Mouse (Mus musculus): ENCODE results near the gene Bicral. TPM values are rescaled to one million over a fixed set of nuclear protein-coding genes. Genes with fewer than 3 reads are reported as not detected.

The Bicral gene
- total and polyA plus RNA-seq, 3 experiments, result 3.0 to 7.4 (median 5.9) TPM

- DNase-seq (ENCODE audit: extremely low read depth), result no peak
- Histone ChIP-seq H3K27me3 (replicated peaks) (no peaks in the 10 kb centered on the region), H3K4me3 (replicated peaks in 1 of 3; ENCODE audit: low read depth in 2 of 3, low read length in 2 of 3, poor library complexity in 1 of 3) (no peak overlapping the region)
These were observed 27.8 kb upstream of the Bicral start for GRCm38 (mm10) chr17:46885910-46886643.

DNA sequence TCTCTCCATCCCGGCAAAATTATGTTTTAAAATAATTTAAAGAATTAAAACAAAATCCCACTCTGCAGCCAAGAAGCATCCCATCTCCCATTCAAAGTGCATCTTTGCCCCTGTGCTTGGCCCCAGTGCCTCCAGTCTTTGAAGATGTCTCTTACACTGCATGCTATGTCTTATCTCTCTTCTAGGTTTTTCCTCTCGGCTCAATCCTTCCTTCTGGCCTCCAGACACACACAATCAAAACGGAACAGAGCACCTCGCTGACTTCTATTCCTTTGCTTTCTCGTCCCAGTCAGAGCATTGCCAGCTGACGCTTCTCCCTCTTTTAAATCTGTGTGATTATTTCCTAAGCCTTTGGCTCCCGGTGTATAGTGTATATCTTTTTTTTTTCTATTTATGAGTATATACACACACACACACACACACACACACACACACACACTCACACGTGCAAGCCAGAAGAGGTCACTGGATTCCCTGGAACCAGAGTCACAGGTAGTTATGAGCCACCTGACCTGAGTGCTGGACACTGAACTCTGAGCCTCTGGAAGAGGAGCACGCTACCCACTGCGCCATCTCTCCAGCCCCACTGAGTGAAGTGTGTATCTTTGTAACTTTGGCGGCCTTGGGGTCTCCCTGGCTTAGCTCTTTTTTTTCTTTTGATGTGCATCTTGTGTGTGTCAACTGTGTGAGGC is 27.1 kb upstream of the Bicral start:
- no peak for DNase-seq (ENCODE audit: extremely low read depth)

More at GRCm38 (mm10) chr17:46885910-46886643, 27.8 kb upstream of the Bicral start:
- Histone ChIP-seq H3K27ac (ENCODE audit: insufficient read depth, low read depth) (no peak overlapping the region), H3K4me2 (ENCODE audit: insufficient read depth, low read depth, poor library complexity, severe bottlenecking) (no peak overlapping the region), H3K9me3 (replicated peaks; ENCODE audit: low read length) (no peaks in the 10 kb centered on the region), H3K79me2 (replicated peaks; ENCODE audit: control insufficient read depth, extremely low read depth, insufficient read depth, poor library complexity, severe bottlenecking) (peaks cover 1% of the 10 kb centered on the region), H3K4me1 (ENCODE audit: control insufficient read depth in 1 of 2, insufficient read depth in 2 of 2) (peaks cover 4 to 17% of the 10 kb centered on the region in 2 experiments; a peak in 2 of 4 replicates), H3K36me3 (replicated peaks in 1 of 2; ENCODE audit: control insufficient read depth in 1 of 2, insufficient read depth in 1 of 2, low read length in 1 of 2) (peaks cover 0 to 42% of the 10 kb centered on the region in 2 experiments), H3K9ac (ENCODE audit: insufficient read depth, low read depth) (no peak overlapping the region)
- TF ChIP-seq MEF2A (IDR thresholded peaks at IDR 0.05; ENCODE audit: borderline replicate concordance, low read depth, low read length) (no peak), CTCF (conservative IDR thresholded peaks at IDR 0.05 in 1 of 2, IDR thresholded peaks at IDR 0.05 in 1 of 2; ENCODE audit: low read depth in 2 of 2, low read length in 2 of 2) (no peak), PAX5 (IDR thresholded peaks at IDR 0.05; ENCODE audit: low read length) (no peak), POLR2AphosphoS2 (IDR thresholded peaks at IDR 0.05; ENCODE audit: low read depth, low read length) (no peak), MAFK (IDR thresholded peaks at IDR 0.05; ENCODE audit: insufficient replicate concordance, low read length) (no peak), MYC (IDR thresholded peaks at IDR 0.05; ENCODE audit: low read depth, low read length) (no peak), IRF4 (IDR thresholded peaks at IDR 0.05; ENCODE audit: low read depth, low read length) (no peak), EP300 (IDR thresholded peaks at IDR 0.05; ENCODE audit: low read length) (no peak), GABPA (IDR thresholded peaks at IDR 0.05; ENCODE audit: insufficient replicate concordance, low read depth, low read length) (no peak), BHLHE40 (IDR thresholded peaks at IDR 0.05; ENCODE audit: low read depth, low read length) (no peak), JUN (IDR thresholded peaks at IDR 0.05; ENCODE audit: insufficient read depth, low read depth, low read length) (no peak), E2F4 (IDR thresholded peaks at IDR 0.05; ENCODE audit: insufficient replicate concordance, low read depth, low read length) (no peak), CHD1 (IDR thresholded peaks at IDR 0.05; ENCODE audit: low read depth, low read length) (no peak)
- dilution Hi-C loops (cut with MboI; ENCODE audit: extremely low pct_ligation_motif_present, extremely low pct_unique_long_range_greater_than_20kb, low sequenced_read_pairs), result no loop called here
- in situ Hi-C loops (cut with MboI; ENCODE audit: low pct_ligation_motif_present, low pct_unique_long_range_greater_than_20kb, low sequenced_read_pairs), result loop anchor here (10.0 kb wide), 1 partner anchor 101 kb away; the partner anchor contains the start of gene Rpl7l1

More for the DNA sequence above, 27.1 kb upstream of the Bicral start:
- Histone ChIP-seq H3K9ac (ENCODE audit: insufficient read depth, low read depth) (no peak overlapping the region), H3K36me3 (replicated peaks in 1 of 2; ENCODE audit: control insufficient read depth in 1 of 2, insufficient read depth in 1 of 2, low read length in 1 of 2) (peaks cover 0 to 42% of the 10 kb centered on the region in 2 experiments), H3K27me3 (replicated peaks) (no peaks in the 10 kb centered on the region), H3K27ac (ENCODE audit: insufficient read depth, low read depth) (no peak overlapping the region), H3K4me3 (replicated peaks in 1 of 3; ENCODE audit: low read depth in 2 of 3, low read length in 2 of 3, poor library complexity in 1 of 3) (no peak overlapping the region), H3K9me3 (replicated peaks; ENCODE audit: low read length) (no peaks in the 10 kb centered on the region), H3K4me2 (ENCODE audit: insufficient read depth, low read depth, poor library complexity, severe bottlenecking) (no peak overlapping the region), H3K79me2 (replicated peaks; ENCODE audit: control insufficient read depth, extremely low read depth, insufficient read depth, poor library complexity, severe bottlenecking) (no peaks in the 10 kb centered on the region), H3K4me1 (ENCODE audit: control insufficient read depth in 1 of 2, insufficient read depth in 2 of 2) (peaks cover 4 to 17% of the 10 kb centered on the region in 2 experiments; a peak in 2 of 4 replicates)
- in situ Hi-C loops (cut with MboI; ENCODE audit: low pct_ligation_motif_present, low pct_unique_long_range_greater_than_20kb, low sequenced_read_pairs), result loop anchor here (10.0 kb wide), 1 partner anchor 101 kb away; the partner anchor contains the start of gene Rpl7l1
- dilution Hi-C loops (cut with MboI; ENCODE audit: extremely low pct_ligation_motif_present, extremely low pct_unique_long_range_greater_than_20kb, low sequenced_read_pairs), result no loop called here
- no peak for TF ChIP-seq POLR2A (IDR thresholded peaks at IDR 0.05; ENCODE audit: low read depth, low read length)
- no peak for TF ChIP-seq EP300 (IDR thresholded peaks at IDR 0.05; ENCODE audit: low read length)
- no peak for TF ChIP-seq GABPA (IDR thresholded peaks at IDR 0.05; ENCODE audit: insufficient replicate concordance, low read depth, low read length)
- no peak for TF ChIP-seq USF1 (IDR thresholded peaks at IDR 0.05; ENCODE audit: low read depth, low read length)
- TF ChIP-seq E2F4 (IDR thresholded peaks at IDR 0.05; ENCODE audit: insufficient replicate concordance, low read depth, low read length), result no peak
- no peak for TF ChIP-seq BHLHE40 (IDR thresholded peaks at IDR 0.05; ENCODE audit: low read depth, low read length)
- TF ChIP-seq MXI1 (IDR thresholded peaks at IDR 0.05; ENCODE audit: low read depth, low read length), result no peak
- TF ChIP-seq MYC (IDR thresholded peaks at IDR 0.05; ENCODE audit: low read depth, low read length), result no peak
